Mouse (Mus musculus): Measurements from ENCODE around the gene Polr2f.

Gene Polr2f

GRCm38 (mm10) chr15:79140866-79141565 lies at the start of gene Polr2f, which contains the start of gene 1700088E04Rik:
Polr2f (plus strand) TSS chr15:79141009.
1700088E04Rik (minus strand) TSS chr15:79141253.
- peak; percentile 95 for DNase-seq (ENCODE audit: low read depth, low spot score)

DNA sequence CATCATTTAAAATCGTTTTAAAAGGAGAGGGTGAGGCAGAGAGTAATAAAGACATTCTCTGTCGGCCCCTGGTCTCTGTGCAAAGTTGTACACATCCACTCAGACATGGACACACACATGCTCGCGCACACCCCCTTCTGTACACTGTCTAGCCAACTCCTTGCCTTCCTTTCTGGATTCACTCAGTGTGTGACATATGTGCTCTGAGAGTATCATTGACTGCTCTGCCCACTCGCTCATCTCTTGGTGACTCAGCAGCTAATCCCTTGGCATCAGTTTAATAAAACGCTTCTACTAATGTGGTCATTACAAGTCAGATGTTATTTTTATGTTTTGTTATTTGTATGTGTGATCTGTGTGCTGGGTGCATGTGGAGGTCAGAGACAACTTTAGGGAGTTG lies 48.5 kb upstream of the Polr2f start:
- DNase-seq (ENCODE audit: low read depth, low spot score), result no peak

GRCm38 (mm10) chr15:79093083-79093839 lies 47.5 kb upstream of the Polr2f start:
- no peak for DNase-seq (ENCODE audit: low read depth, low spot score)

DNA sequence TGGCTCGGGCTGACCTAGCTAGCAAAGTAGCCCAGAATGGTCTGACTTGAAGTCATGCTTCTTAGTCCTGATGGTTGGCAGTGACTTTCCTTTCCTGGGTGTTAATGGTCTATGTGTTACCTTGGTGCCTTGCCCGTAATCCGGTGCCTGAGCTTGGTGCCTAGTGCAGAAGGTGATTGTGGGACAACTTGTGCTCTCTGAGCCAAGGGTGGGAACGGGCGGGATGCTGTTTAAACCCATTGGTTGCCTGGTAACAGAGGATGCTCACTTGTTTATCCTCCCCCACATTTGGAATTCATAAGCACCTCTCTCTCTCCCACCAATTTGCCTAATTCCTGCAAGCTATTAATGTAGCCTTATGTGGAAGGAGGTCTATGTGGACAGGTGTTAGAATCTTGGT lies 45.3 kb upstream of the Polr2f start:
- DNase-seq (ENCODE audit: low read depth, low spot score), result no peak

- no peak for DNase-seq (ENCODE audit: low read depth, low spot score)
Measured at GRCm38 (mm10) chr15:79096556-79096955, 44.3 kb upstream of the Polr2f start.

DNA sequence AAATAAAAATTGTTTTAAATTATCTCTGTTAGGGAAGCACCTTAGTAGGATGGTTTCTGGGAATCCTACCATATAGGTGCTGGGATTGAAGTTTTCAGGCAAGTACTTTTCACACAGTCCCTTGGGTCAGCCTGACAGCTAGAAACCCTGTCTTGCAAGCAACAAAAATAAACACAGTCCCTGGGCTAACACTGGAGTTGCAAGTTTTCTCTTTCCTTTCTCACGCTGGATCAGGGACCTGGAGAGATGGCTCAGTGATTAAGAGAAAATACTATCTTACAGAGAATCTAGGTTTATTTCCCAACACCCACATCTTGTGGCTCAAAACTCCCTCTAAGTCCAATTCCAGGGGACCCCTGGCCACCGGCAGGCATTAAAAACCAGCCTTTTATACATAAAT lies 43.7 kb upstream of the Polr2f start:
- no peak for DNase-seq (ENCODE audit: low read depth, low spot score)

- no peak for DNase-seq (ENCODE audit: low read depth, low spot score)
Measured at GRCm38 (mm10) chr15:79097611-79098025, 43.2 kb upstream of the Polr2f start.

DNA sequence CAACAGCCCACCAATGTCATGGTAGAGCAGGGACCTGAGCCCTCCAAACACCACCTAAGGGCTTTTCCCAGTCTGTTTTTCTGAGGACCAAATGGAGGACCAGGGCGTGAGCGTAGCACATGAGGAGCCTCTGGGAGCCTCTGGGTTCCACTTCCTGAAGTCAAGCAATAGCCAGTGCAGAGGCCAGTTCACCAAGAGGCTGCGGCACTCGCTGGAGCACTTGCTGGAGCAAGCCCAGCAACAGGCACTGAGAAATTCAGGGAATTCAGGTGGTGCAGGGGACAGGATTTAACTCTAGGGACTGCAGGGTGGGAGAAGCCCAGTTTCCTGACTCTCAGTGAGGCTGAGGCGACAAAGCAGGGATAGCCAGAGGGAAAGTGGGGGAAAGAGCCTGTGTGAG lies 42.6 kb upstream of the Polr2f start:
- DNase-seq (ENCODE audit: low read depth, low spot score), result no peak

- no peak for DNase-seq (ENCODE audit: low read depth, low spot score)
Measured at GRCm38 (mm10) chr15:79098868-79099267, 41.9 kb upstream of the Polr2f start.

GRCm38 (mm10) chr15:79099456-79099855 lies 41.4 kb upstream of the Polr2f start:
- no peak for DNase-seq (ENCODE audit: low read depth, low spot score)

- no peak for DNase-seq (ENCODE audit: low read depth, low spot score)
Measured at GRCm38 (mm10) chr15:79100391-79100790, 40.4 kb upstream of the Polr2f start.

DNA sequence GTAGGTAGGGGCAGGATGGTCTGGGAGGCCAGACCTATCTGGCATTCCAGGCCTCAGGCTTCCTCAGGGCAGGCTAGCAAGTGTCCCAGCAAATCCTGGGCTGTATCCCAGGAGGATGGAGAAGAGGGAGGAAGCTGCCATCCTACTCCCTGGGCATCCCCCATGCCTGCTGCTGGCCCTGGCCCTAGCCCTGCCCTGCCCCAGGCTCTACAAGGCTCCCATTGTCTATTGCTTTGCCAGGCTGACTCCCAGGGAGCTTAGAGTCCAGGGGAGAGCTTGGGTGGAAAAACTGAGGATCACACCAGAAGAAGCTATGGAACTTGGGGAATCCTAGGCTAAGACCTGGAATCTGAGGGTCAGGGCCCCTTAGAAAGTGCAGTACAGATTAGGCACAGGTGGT lies 39.3 kb upstream of the Polr2f start:
- no peak for DNase-seq (ENCODE audit: low read depth, low spot score)

DNA sequence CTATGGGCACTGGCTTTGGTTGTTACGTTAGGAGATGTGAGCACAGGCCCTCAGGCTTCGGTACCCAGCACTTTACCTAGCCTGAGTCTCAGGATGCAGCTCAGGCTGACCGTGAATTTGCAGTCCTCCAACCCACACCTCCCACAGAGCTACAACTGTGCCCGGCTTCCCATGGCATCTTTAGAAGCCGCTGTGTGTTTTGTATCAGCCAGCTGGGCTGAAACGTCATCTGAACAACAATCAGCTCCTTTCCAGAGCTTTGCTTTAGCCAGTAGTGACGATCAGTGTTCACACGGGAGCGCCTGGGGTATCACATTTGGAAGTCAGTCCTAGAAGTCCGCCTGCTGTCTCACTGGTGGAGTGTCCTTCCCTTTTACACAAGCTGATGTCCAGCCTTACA lies 37.5 kb upstream of the Polr2f start:
- DNase-seq (ENCODE audit: low read depth, low spot score), result no peak

GRCm38 (mm10) chr15:79105804-79106203 lies 35.0 kb upstream of the Polr2f start:
- no peak for DNase-seq (ENCODE audit: low read depth, low spot score)

- peak; percentile 43 for DNase-seq (ENCODE audit: low read depth, low spot score)
Measured at GRCm38 (mm10) chr15:79107966-79108365, 32.8 kb upstream of the Polr2f start.

DNA sequence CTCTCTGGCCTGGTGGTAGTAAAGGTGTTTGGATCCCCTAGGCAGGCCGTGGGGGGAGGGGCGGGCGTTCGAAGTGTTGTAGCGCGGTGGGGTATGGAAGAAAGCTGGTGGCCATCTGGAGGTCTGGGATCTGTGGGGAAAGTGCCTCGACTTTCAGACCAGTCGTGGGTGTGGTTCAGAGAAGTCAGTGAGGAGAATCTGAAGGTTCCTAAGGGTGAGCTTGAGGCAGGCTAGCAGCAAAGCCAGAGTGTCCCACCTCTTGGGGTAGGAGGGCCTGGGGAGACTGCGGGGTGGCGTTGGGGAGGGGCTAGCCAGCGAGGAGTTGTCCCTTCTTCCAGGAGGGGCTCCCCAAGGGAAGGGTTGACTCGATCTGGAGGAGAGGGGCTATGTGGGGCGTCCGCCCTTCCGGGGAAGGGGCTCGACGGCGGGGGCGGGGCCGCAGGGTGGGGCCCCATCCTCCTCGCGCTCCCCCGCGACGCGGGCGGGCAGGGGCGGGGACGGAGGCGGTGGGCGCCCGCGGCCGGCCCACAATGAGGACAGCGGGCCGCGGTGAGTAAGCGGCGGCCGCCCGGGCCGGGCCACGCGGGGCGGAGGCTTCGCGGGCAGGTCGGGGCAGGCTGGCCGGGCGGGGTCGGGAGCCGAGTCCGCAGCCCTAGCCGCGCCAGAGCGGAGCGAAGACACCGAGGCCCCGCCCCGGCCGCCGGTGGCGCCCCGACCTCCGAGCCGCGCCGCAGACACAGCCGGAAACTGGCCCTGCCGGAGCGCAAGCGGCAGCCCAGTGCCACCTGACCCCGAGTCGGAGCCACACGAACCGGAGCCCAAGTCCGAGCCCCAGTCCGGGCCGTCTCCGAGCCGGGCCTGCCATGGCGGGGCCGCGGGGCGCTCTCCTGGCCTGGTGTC lies 32.1 kb upstream of the Polr2f start, which contains the start of gene Micall1:
TSS of gene Micall1 (plus strand) at position 478 of the 900 bp plus-strand sequence.
- DNase-seq (ENCODE audit: low read depth, low spot score), result peak; percentile 76

GRCm38 (mm10) chr15:79109321-79109934 lies 31.4 kb upstream of the Polr2f start:
- no peak for DNase-seq (ENCODE audit: low read depth, low spot score)

- no peak for DNase-seq (ENCODE audit: low read depth, low spot score)
Measured at GRCm38 (mm10) chr15:79110031-79110430, 30.8 kb upstream of the Polr2f start.

DNA sequence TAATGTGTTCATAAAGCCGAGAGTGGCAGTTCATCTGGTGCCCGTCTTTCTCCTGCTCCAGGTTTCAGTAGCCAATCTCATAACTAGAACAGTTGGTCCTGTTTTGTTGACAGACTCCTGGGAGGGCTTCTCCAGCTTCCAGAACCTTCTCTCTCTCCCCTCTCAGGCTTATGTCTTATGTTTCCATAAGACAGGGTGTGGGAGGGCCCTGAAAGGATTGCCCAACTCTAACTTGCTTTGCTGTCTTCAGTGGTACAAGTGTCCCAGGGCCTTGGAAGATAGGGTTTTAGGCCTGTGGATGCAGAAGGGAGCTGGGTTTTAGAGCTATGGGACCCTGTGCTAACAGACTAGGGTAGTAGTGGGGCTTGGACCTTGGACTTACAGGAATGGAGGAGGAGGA lies 30.3 kb upstream of the Polr2f start:
- no peak for DNase-seq (ENCODE audit: low read depth, low spot score)

DNA sequence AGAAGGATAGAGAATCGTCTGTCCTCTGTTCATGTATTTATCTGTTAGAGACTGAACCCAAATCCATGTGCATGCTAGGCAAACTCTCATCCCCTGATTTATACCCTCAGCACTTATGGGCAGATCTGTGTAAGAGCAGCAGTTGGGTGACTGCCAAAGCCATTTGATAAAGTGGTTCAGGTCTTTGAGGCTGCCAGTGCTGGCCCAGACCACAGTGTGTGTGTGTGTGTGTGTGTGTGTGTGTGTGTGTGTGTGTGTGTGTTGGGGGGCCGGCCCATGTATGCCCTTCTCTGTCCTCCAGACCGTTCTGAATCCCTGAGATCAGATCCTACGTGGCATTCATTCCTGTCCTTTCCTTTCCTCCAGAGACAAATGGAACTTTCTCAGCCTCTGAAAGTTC lies 29.0 kb upstream of the Polr2f start:
- DNase-seq (ENCODE audit: low read depth, low spot score), result no peak

DNA sequence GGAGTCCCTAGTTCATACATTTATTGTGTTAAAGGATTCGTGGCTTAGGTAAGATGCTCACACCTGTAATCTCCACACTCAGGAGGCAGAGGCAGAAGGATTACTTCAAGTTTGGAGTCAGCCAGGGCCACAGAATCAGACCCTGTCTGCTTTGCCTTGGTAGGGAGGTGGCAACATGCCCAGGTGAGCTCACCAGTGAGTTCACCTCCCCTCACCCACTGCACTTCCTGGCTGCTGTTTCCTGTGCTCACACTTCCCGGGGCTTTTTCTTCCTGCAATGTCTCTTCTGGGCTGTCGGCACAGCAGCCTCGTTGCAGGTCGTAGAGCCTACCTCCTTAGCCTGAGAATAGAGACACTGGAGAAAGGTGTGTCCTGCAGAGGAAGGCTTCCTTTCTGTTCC lies 25.5 kb upstream of the Polr2f start:
- no peak for DNase-seq (ENCODE audit: low read depth, low spot score)

GRCm38 (mm10) chr15:79119491-79119890 lies 21.3 kb upstream of the Polr2f start:
- no peak for DNase-seq (ENCODE audit: low read depth, low spot score)
